Mouse (Mus musculus) heart, postnatal 14 days (tissue): ENCODE measurements around the gene Ehd3. TPM values are rescaled to one million over a fixed set of nuclear protein-coding genes. Genes with fewer than 3 reads are reported as not detected.
"Not testable (repeated sequence)": the region's sequence is repeated elsewhere in the genome, so short reads cannot be mapped to it uniquely, and the experiment has no call there.

ENCODE experiments used
- DNase-seq, 2 experiments: peaks; one replicate each; pipeline ENCODE4 v3.0.0; 2021 to 2022
- intact Hi-C: fragments of 180-260 bp; cut with DNase I; formaldehyde crosslinking; loops from one replicate; pipeline ENCODE4 v1.15.1; 2025
- total RNA-seq, 2 experiments: library from RNA; stranded (reverse); gene quantifications; 2 replicates each; pipeline ENCODE4 v1.2.3; 2021

Ehd3 gene
- total RNA-seq, 2 experiments from 2014 or later, result 3.9 to 4.2 TPM

DNA sequence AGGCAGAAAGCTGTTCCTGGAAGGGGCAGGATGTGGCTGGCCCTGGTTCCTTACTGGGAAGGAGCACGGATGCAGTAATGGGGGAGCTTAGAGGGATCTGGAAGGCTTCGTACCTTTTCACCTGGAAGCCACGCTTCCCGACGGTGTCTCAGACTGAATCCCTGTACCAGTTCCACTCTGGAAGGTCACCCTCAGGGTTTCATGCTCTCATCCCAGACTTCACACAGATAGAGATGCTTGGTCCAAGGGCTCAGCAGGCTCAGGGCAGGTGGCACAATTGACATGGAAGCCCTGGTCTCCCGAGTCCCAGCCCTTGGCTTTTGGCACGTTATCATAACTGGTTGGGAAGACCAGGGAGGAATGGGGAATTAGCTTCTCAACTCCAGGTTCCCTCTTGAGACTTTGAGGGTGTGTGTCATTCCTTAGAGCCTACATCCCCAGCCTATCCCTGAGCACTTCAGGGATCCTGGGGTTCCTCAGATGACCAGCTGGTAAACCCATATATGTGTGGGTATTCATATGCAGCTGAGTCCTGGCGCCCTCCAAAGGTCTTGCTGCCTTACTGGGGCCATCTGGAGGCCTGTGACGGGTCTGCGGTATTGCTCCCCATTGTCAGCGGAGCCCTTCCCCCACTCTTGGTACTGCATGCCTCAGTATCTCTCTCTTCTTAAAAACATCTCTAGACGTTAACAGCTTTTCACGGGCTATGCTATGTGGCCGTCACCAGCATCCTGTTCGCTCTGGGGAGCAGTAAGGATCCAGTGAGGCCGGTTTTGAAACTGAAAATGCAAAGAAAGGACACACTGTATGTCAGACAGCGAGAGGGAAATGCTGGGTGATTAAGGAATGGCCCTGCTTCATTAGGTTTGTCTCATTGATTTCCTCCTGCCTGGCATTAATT, 19.4 kb downstream of the Ehd3 start:
- DNase-seq, result no peak
- intact Hi-C loops, result no loop called here

DNA sequence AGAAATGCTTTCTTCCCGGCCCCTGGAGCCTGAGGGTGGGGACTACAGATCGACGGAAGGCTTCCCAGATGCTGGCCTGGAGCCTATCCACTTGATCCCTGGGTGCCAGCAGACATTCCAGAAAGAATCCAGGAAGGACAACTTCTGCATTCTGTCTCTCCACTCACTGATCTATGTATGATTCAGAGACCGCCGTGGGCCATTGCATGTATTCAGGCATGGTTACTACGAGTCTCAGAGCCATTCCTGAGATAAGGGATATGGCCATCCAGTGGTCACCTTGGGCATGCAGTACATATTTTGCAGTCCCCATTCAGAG, 20.0 kb downstream of the Ehd3 start:
- intact Hi-C loops, result no loop called here
- DNase-seq, result no peak

DNA sequence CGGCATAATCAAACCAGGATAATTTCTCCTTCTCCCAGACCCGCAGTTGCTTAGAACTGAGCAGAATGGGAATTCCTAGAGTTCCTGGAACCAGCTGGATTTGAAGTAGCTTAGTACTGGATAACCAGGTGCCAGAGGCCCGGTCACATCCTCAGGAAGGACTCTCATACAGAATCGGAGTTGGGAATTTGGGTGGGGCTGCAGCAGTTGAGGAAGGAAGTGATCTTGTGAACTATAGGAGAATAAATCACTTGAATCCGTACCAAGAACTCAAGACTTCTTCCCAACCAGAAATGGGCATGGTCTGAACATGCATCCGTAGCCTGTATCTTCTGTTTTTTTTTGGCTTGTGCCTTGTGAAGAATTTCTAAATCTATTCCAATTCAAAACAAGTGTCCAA, 22.2 kb downstream of the Ehd3 start:
- no peak for DNase-seq
- intact Hi-C loops, result no loop called here

DNA sequence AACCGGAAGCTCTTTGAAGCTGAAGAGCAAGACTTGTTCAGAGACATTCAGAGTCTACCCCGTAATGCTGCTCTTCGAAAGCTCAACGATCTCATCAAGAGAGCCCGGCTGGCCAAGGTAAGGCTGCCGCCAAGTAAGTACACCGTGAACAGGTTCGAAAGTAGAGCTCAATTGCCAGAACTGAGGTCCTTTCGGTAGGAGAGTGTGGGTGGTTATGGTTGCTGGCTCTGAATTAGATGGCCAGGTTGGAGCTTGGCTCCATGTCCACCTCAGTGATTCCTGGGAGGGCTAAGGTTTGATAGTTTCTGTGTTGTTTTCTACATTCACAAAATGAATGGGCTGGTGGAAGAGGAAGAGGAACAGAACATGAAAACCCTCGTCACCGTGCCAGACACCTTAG, 23.5 kb downstream of the Ehd3 start:
- no peak for DNase-seq
- intact Hi-C loops, result no loop called here

DNA sequence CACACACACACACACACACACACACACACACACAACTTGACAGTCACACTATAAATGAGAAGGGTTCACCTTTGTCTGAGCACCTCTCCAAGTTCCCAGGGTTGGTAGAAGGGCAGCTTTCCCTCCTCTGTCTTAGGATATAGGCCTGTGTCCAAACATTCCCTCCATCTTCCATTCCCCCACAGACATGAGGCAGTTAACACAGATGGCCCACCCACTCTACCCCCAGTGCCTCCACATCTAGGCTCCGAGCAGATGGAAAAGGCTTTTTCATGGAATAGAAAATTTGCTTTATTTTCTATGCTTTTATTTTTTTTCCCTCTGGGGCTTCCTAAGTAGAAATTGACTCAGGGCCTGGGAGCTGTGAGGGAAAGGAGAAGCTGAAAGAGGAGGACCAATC, 26.6 kb downstream of the Ehd3 start:
- DNase-seq, result no peak
- intact Hi-C loops, result no loop called here

DNA sequence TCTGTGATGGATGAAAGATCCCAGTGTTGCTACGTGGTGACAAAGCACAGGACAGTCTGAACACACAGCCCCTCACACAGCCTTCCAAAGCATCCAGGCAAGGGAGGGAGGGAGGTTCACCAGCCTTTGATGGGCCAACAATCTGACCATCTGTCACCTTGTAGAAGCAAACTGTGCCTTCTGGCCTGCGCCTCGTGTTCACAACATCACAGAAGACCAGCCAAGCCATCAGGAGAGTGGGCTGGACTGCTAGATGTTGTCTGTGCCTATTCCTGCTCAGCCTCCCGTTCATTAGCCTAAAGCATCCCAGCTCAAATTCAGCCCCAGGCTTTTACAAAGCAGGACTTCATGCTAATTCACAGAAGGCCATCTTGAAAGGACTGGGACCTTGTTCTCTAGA, 27.5 kb downstream of the Ehd3 start:
- DNase-seq, result no peak
- intact Hi-C loops, result no loop called here

DNA sequence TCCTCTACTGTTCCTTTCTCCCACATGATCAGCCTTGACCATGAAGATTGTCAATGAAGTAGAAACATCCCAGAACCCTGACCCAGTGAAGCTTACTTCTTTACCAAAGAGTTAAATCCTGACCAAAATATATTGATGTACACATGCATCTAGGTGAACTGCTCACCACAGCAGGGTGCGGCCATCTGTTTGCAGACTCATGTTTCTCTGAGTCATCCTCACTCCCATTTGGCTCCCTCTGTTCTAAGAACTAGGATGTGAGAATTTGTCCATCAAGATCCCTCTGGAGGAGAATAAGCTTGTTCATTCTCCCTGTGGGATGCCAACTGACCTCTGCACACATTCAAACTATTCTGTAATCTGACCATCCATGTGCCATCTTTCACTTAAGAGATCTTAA, 29.0 kb downstream of the Ehd3 start:
- intact Hi-C loops, result no loop called here
- no peak for DNase-seq

DNA sequence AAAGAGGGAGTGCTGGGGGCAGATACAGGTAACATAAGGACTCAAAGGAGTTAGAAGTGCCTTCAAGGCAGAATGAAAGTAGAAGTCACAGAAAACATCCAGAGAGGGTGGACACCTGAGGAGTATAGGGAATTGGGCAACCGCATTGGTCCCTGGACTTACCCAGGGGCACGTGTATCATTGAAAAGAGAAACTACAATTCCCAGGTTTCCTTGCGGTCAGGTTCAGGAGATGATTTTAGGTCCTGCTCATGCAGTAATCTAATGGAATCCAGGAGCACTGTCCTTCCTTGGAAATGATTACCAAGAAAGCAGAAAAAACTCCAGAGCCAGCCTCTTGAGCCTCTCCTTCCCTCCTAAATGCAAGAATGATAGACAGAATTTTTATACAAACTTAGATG, 29.5 kb downstream of the Ehd3 start:
- DNase-seq, result no peak
- intact Hi-C loops, result no loop called here

DNA sequence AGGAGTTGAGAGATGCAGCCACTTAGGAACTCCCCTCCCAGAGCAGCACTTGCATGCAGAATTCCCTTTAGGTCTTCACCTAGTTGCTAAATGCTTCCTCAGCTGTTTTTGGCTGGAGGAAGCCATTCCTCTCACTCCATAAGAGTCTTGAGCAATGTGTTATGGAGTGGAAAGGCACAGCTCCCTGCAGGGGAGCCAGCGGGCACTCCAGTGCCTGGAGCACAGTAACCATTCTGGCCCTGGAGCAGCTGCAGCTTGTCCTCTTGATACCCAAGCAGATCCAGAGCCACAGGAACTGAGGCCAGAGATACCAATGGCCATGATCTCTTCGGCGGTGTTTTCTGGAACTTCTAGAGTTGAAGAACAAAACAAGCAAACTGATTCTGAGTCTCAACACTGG, 32.7 kb downstream of the Ehd3 start:
- intact Hi-C loops, result no loop called here
- DNase-seq, result no peak

DNA sequence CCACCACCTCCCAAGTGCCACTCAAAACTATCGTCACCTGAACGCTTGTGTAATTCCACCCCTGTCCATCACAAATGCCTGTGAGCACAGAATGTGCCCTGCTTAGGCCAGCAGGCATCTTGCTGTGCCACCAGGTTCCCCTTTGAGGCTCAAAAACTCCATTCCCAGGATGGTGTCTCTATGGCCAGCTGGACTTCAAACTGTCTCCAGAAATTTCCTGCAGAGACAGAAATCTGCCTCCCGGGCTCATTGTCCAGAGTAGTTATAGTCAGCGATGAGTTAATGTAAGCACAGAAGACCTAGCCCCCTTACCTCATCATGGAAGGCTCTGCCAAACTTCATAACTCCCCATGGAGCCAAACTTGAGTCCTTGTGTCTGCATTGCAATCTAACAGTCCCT, 33.3 kb downstream of the Ehd3 start:
- intact Hi-C loops, result no loop called here
- no peak for DNase-seq

DNA sequence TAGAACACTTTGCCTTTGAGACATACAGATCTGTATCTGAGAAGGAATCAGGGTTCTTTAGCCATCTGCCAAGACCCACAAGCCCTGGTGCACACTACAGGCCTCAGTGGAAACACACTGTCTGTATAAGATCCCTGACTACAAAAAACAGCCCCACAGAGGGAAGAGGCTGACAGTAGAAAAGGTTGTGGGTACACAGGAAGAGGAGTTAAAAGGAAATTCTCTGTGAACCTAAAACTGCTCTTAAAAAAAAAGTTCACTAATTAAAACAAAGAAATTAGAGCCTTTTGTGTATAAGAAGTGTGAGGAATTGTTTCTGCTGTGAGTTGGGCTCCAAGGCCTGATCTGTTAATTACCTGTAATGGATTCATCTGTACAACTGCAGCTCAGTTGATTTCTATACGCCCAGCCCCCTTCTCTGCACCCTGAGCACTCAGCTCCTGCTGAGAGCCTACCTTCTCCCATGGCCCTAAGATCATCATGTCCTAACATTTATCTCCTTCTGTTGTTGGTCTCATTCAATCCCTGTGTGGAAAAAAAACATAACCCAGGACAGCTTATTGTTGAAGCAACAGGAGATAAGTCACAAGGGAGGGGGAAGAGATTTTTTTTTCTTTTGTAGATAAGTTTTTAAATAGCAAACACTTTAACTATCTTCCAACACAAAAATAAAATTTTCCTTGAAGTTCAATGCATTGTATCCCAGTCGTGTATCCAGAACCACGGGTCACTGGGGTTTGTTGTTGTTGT, 35.3 kb downstream of the Ehd3 start:
- no peak for DNase-seq
- intact Hi-C loops, result no loop called here

DNA sequence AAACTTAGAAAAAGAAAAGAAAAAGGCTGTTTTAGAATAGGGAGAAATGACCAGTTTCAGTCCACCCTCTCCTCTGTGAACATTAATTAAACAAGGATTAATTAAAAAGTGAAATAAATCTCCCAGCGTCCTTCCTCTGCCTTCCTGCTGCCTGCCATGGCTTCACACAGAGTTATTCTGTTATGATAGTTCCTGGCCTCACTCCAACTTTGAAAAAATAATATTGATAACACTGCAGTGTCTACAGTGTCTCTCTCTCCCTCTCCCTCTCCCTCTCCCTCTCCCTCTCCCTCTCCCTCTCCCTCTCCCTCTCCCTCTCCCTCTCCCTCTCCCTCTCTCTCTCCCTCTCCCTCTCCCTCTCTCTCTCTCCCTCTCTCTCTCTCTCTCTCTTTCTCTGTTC, 35.9 kb downstream of the Ehd3 start:
- intact Hi-C loops, DNase-seq: not testable (repeated sequence)

DNA sequence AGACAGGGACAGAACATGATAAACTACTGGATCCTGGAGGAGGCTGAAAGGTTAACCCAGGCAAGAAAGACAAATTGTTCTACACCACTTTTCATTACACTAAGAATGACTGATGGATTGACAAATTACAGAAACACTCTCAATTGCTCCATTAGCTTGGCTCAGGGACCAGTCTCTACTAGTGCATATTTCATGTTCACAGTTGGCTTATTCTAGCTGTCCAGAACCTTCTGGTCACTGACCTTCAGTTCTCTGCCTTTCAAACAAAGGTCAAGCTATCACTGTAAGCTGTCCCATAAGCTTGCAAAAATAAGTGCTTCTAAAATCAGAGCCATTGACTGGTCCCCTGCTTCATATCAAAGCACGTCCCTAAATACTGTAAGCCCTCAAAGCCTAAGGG, 39.0 kb downstream of the Ehd3 start:
- DNase-seq, result no peak
- intact Hi-C loops, result no loop called here

DNA sequence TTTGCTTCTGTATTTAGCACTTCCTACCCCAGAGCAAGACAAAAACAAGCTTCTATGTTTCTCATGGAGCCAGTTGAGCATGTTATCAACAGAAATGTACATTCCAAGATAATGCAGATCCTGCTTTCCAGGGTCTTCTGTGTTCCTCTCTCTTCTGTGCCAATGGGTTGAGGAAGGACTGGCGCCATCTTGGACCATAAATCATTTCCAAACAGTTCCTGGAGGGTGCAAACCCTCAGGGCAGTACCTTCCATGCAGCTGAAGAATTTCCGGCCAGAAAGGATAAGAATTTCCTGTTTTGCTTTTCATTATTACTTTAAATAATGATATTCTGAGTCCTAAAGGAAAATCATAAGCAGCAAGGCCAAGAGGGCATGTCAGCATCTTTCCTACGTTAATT, 41.7 kb downstream of the Ehd3 start:
- DNase-seq, result no peak
- intact Hi-C loops, result no loop called here

DNA sequence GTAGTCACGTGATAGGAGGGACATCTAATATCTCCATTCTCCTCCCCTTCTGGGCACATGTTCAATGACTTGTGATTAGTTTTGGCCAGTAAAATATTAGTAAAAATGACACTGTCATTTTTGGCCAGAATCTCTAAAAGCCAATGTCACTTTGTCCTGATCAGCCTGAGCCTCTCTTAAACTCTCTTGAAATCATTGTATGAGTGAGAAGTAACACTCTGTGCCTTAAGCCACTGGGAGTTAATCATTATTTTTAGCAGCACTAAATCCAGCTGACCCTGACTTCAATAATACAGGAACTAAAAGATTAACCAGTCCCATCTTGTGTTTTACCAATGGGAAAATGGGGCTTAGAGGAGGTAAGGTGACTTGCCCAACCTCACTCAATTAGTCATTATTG, 43.5 kb downstream of the Ehd3 start:
- intact Hi-C loops, result no loop called here
- DNase-seq, result no peak

DNA sequence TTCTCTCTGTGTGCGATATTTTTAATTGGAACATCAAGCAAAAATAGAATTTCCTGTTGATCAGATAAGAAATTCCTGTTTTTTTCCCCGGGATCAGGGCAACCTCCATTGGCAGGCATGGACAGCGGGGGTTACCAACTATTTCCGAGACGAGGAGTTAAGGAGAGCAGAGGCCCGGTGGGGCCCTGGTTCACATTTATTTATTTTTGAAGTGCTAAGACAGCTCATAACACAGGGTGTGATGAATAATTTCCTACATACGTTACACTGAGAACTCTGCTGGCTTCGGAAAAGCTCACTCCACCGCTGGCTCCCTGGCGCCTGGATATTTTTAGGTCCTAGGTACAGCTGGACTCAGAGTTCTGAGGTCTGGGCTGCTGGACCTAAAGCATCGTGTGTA, 49.1 kb downstream of the Ehd3 start:
- intact Hi-C loops, result no loop called here
- DNase-seq, result no peak

DNA sequence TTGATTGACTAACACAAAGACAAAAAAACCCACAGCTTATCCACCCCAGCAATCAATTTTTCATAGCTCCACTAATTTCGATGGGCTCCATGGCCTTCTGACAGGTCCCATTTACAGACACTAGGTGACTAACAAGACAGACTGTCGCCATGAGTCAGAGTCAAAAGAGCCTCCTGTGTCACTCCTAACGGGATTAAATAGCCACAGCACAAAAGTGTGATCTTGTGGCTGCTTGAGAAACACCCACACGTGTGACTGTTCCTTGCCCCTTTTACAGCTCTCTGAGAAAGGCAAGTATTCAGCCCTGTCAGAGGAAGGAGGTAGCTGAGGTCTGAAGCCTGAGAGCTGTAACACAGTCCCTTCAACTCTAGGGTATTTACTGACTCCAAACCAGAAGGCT, 49.8 kb downstream of the Ehd3 start:
- intact Hi-C loops, result no loop called here

DNA sequence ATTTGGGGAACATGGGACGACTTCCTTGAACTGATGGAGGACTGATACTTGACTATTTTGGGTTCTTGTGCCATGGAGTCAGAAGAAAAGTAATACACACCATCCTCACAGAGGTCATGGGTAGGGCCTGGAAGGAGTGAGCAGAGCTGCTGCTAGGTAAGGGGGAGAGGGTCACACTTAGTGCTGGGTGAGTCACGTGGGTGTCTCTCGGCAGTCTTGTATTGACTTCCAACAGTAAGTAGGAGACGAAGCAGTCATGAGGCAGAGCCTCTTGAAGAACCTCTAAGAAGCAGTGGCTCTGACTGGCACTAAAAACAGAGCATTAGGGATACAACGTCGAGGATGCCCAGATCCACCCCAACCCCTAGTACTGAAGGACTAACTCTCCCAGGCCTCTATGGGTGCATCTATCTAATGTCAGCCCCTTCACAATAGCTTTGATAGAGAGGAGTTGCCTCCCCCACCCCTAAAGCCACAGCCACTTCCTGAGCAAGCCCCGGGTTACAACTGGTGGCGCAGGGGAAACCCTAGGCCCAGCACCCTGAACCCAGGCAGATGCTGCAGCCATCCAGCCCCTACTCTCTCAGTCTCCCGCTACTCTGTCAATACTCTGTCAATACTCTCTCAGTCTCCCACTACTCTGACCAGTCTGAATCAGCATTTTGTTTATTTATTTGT, 65.2 kb downstream of the Ehd3 start:
- no peak for DNase-seq
- intact Hi-C loops, result no loop called here

More for the DNA sequence above, 49.8 kb downstream of the Ehd3 start:
- no peak for DNase-seq

DNA sequence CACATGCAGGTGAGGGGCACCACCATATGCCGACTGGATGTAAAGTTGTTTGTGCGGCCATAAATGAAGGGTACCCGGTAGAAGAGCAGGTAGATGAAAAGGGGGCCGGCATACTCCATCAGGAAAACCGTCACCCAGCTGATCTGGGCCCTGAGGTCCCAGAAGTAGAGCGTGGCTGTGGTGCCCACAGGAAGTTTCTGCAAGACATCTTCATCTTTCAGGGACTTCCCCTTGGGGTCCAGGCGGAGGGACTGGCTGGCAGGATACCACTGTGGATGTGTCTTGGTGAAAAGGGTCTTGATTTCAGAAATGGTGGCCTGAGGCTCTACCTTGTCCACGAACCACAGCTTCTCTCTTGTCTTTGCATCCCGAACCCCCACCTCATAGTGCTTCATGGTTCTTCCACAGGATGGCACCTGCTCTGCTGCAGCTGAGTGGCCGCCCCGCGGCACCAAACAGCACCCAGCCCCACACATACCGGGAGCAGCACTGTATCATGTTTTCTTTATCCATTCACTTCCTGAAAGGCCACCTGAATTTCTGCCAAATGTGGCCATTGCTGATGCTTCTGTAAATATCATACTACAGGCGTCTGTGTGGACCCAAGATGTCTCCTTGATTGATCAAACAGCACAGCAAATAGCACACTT, 67.1 kb downstream of the Ehd3 start:
- DNase-seq, result no peak
- intact Hi-C loops, result no loop called here

DNA sequence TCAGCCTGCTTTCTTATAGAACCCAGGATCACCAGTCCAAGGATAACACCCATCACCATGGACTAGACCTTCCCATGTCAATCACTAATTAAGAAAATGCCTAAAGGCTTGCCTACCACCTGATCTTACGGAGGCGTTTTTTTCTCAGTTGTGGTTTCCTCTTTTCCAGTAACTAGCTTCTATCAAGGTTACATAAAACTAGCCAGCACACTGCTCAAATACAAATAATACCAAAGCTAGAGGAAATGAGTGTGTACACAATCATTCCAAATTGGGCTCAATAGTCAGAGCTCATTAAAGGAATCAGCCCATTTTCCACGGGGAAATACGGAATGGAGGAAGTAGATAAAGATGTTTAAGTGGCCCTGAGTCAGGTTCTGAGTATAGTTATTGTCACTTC, 71.3 kb downstream of the Ehd3 start:
- no peak for DNase-seq
- intact Hi-C loops, result no loop called here

DNA sequence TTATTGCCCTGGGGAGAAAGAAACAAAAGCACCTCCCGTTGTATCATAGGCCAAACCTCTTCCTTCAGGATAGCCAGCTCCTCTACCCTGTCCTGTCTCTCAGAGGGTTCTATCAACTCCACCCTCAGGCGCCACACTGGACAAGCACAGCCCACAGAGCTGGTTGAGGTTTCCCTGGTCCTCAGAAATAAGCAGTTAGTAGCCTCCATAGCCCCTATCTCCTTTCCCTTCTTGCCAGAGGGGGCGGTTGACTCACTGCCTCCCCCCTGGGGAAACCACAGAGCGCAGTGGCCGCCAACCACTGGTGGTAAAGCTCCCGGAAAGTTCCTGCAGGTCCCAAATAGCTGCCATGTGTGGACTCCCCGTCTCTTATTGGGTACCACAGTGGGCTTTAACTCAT, 71.7 kb downstream of the Ehd3 start:
- no peak for DNase-seq
- intact Hi-C loops, result no loop called here
